Mouse (Mus musculus): ENCODE measurements around the gene Cdhr2. TPM values are rescaled to one million over a fixed set of nuclear protein-coding genes. Genes with fewer than 3 reads are reported as not detected.

Gene Cdhr2
- total RNA-seq (2021) = under 1 TPM; 0.14 to 0.23 TPM

DNA sequence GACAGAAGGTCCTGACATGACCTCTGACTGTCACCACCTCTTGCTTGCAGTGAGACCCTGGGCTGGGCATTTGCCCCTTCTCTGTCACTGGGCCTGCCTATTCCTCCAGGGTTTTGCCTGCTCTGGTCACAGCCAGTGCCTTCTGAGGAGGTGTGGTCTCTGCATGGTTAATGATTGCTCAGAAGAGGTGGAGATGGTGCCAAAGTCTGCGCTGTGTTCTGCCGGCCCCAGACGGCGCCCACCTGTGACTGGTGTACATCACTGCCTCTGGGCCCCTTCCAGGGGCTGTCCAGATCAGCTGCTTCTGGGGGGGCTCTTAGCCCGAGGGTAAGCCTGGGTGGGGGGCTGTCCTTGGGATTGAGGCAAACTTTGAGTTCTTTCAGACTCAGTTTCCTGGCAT is at the start of gene Cdhr2:
TSS of gene Cdhr2 (plus strand) at position 219 of the 400 bp plus-strand sequence.
- intact Hi-C loops (cut with DNase I) = no loop called here
- DNase-seq (ENCODE audit: low spot score in 2 of 2) = no peak

DNA sequence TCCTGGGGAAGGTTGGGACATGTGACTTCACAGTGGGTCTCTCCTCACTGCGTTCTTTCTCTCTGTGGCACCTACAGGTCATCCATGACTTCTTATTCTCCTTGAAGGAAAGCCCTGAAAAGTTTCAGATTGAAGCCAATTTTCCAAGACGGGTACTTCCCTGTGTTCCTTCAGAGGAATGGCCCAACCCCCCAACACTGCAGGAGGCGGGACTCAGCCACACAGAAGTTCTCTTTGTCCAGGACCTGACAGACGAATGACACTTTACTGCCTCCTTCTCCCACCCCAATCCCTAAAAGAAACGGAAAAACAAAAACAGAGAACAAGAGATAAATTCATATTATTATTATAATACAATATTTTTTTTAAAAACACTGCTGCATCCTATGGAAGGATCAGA is 40.4 kb upstream of the Cdhr2 start:
- intact Hi-C loops (cut with DNase I) = no loop called here
- DNase-seq (ENCODE audit: low spot score in 2 of 2) = no peak

DNA sequence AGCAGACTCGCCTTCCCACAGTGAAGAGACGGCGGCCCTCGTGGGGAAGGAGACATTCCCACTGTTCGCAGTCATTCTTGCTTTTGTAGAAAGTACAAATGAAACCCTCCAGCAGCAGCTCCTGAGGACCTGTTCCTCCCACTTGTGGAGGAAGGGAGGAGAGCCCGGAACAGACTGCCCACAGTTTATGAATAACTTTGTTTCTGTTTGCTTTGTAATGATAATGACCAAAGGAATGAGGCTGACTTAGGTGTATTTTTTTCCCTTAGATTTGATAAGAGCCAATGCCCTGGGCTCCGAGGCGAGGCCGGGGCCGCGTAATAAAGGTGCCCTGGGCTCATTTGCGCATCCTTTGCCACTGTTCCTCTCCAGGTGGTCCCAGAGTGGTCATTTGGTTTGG is 39.9 kb upstream of the Cdhr2 start:
- intact Hi-C loops (cut with DNase I) = no loop called here
- no peak for DNase-seq (ENCODE audit: low spot score in 2 of 2)

DNA sequence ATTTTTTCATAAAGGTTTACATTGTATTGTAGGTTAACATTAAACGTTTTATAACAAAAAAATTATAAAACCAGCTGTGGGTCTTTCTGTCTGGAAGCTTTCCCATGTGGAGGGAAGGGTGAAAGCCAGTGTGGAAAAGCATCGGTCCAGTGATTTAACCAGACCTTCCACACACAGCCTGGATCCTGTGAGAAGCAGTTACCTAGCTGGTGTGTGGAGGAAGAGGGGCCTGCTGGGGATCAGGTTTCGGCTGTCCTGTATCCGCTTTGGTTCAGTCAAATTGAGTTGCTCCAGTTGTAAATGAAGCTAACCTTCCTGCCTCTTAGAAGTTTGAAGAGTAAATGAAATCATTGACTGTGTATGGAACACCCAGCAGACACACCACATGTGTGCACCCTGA is 37.3 kb upstream of the Cdhr2 start:
- no peak for DNase-seq (ENCODE audit: low spot score in 2 of 2)
- intact Hi-C loops (cut with DNase I) = no loop called here

DNA sequence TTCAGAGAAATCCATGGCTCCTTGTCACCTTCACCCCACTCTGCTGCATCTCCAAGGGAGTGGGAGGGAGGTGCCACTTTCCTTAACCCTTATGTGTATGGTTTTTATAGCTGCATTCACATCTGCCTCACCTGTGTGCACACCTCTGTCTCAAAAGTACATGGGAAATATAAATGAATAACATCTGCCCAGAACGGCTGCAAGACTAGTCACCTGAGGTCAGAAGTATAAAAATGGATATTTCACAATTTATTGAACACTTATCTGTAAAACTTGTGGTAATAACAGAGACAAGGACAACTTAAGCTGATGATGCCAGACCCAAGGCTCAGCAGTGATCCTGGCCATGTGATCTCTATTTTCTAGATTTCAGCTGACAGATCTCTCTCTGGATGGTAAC is 36.8 kb upstream of the Cdhr2 start:
- DNase-seq (ENCODE audit: low spot score in 2 of 2) = no peak
- intact Hi-C loops (cut with DNase I) = no loop called here

DNA sequence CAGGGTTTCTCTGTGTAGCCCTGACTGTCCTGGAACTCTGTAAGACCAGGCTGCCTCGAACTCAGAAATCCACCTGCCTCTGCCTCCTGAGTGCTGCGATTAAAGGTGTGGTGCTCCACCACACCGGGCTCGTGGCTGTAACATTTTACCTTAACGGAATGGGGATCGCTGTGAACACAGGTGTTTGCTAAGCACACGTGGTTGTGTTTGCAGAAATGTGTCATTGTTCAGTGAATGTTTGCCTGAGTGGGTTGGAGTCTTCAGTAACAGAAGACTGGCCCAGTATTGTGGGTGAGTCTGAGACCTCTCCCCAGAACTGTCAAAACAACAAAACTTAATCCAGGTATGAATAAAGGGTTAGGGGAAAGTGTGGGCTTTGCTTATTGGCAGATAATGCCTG is 36.2 kb upstream of the Cdhr2 start:
- intact Hi-C loops (cut with DNase I) = no loop called here
- no peak for DNase-seq (ENCODE audit: low spot score in 2 of 2)

DNA sequence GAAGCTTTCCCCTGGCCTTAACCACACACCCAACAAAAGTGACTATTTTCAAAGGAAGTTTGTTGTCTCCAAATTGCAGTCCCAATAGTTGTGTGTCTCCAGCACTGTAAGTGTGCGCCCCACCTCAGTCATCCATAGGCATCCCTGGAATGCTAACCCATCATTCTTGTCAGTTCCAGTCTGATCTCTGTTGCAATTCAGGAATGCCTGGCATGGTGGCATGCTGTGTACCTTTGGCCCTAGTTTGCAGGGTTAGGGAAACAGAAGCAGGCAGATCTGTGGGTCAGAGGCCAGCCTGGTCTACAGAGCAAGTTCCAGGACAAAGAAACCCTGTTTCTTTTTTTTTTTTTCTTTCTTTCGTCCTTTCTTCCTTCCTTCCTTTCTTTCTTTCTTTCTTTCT is 30.8 kb upstream of the Cdhr2 start:
- intact Hi-C loops (cut with DNase I) = no loop called here

DNA sequence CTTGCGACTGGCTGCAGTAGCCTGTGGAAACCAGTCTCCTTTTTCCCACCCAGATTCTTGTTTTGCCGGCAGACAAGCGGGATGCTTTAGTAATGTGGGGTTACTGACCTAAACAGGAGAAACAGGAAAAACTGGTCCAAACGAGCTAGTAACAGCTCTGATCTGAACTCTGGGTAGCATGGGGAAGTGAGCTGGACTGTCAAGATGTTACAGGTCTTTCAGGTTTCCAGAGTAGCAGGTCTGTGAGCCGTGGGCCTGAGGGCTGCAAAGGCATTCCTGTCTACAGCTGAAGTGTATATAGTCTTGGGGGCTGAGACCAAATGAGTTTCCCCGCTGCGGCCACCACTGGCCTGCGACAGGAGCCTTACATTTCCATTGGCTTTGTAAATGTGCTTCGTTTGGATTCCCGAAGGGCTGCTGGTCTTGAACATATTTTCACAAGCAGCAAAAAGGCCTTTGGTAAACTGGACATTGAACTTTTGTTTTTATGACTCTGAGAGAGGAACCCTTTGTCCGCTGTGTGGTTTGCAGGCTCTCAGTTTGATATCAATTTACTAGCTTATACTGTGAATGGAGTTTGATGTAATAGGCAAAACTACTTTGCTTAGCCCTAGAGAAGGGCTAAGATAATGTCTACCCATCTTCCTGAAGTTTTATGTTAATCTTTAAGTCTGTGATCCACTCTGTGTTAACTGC is 25.2 kb upstream of the Cdhr2 start:
- intact Hi-C loops (cut with DNase I) = loop anchor here (5.0 kb wide), 1 partner anchor 44 kb away; no protein-coding TSS in a partner anchor
- no peak for DNase-seq (ENCODE audit: low spot score in 2 of 2)

More for the DNA sequence above, 30.8 kb upstream of the Cdhr2 start:
- DNase-seq (ENCODE audit: low spot score in 2 of 2) = no peak

DNA sequence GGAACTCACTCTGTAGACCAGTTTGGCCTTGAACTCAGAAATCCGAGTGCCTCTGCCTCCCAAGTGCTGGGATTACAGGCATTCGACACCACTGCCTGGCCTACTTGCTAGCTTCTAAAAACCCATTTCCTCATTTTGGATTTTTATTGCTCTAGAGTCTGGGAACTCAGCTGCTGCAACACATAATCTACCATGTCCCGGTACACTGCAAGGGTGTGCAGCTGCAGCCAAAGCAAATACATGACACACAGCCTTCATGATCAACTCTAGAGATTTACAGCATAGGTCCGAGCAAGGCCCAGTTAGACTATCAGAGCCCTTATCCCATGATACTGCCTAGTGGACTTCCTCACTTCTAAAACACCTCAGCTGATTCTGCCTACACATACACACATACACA is 23.0 kb upstream of the Cdhr2 start:
- DNase-seq (ENCODE audit: low spot score in 2 of 2) = no peak
- intact Hi-C loops (cut with DNase I) = loop anchor here (5.0 kb wide), 1 partner anchor 46 kb away; no protein-coding TSS in a partner anchor

DNA sequence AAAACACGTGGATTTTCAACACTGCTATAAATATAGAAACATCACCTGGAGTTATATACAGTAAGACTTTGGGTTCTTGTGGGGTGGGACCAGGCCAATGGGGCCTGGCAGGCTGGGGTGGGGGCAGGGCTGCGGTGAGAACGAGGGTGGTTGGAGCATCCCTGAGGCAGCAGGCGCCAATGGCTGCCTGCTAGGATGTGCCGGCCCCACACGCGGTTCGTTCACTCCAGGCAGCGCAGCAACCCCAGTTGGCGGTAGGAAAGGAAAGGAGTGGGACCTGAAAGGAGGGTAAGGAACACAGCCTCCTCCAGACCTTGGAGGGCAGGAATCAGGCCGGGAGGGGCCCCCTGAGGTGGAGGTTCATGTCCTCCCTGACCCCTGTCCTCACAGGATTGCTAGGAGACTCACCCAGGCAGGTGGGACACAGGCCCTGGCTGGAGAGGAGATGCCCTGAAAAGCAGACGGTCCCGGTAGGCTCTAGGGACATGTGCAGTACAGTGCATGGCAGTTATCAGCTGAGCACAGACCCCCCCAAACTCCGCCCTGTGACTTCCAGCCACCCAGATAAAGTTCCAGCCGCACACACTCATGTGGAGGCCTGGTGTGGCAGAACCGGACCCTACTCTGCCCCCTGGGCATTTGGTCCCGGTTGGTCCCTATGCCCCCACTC is 20.9 kb upstream of the Cdhr2 start:
- intact Hi-C loops (cut with DNase I) = no loop called here
- no peak for DNase-seq (ENCODE audit: low spot score in 2 of 2)

DNA sequence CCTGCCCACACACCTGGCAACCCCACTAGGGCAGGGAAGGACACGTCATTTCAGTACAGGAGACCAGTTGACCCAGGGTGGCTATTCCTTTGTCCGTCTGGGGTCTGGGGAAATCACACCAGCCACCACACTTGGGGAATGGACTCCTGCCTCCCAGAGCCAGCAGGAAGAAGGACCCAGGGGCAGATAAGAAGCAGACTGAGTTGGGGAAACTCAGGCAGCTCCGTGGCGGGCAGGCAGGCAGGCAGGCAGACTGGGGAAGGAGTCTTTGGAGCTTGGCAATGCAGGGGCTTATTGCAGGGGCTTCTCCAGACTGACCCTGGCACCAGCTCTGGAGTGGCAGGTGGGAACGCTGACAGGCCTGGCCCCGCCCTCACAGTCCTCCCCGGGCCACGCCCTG is 20.0 kb upstream of the Cdhr2 start:
- no peak for DNase-seq (ENCODE audit: low spot score in 2 of 2)
- intact Hi-C loops (cut with DNase I) = no loop called here

DNA sequence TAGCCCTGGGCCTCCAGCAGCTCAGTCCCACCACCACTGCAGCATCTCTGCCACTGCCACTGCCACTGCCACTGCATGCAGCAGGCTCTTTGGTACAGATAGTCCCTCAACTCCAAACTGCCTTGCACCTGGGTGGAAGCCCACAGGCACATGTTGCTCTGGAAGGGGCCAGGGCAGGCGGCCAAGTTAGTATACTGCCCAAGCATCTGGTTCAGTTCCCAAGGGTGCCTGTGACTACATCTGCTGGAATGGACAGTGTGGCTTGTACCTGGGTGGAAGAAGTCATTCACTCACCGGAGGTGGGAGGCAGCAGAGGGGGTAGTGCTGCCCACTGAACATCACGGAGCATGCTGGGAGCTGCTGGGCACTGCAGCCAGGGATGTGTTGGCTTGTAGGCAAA is 18.0 kb upstream of the Cdhr2 start:
- DNase-seq (ENCODE audit: low spot score in 2 of 2) = no peak
- intact Hi-C loops (cut with DNase I) = no loop called here

DNA sequence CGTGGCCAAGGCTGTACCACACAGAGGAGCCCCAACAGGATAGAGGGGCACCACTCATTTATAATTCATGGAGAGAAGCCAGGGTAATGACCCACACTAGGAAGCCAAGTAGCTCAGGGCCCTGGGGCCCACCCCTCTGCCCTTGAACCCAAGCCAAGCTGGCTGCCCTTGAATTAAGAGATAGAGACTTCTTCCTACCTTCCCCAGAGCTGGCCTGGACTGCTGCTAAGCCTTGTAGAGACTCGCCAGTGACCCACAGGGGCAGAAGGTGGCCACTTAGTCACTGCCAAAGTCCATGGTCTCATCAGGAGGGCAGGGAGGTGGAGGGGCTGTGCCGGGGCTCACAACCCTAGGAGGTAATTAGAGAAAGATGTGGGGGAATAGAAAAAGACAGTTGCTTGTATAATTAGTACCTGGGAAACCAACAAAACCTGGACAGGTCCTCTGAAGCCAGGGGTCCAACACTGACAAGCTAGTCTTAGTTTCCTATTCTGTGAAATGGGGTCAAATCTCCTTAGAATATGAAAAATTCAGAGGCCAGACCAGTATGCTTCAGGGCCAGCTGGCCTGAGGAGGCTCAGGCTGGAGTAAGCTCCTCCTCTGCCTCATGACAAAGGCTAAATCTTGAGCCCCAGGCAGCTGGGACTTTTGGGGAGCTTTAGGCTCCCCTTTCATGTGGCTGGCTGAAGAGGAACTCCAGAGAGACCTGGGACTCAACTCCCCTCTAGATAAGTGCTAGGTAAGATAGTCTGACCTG is 16.9 kb upstream of the Cdhr2 start:
- intact Hi-C loops (cut with DNase I) = no loop called here
- no peak for DNase-seq (ENCODE audit: low spot score in 2 of 2)

DNA sequence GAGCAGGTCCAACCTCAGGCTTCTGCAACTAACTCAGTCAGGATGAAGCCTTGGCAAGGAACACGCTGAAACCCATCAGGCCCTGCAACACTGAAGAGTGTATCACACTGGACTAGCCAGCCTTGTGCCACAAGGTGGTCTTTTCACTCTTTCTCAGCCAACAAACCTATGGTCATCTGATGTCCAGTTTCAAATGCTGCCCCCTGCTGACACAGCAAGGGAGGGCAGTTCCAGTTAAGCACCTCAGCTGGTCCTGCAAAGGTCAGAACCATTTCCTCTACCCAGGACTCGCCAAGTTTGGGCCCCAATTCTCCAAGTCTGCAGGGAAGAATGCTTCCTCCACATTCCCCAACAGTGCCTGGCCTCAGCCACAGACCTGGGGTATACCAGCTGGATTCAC is 16.1 kb upstream of the Cdhr2 start:
- intact Hi-C loops (cut with DNase I) = loop anchor here (5.0 kb wide), 1 partner anchor 637 kb away; the partner anchor contains the start of genes Prelid1 and Rab24
- no peak for DNase-seq (ENCODE audit: low spot score in 2 of 2)

DNA sequence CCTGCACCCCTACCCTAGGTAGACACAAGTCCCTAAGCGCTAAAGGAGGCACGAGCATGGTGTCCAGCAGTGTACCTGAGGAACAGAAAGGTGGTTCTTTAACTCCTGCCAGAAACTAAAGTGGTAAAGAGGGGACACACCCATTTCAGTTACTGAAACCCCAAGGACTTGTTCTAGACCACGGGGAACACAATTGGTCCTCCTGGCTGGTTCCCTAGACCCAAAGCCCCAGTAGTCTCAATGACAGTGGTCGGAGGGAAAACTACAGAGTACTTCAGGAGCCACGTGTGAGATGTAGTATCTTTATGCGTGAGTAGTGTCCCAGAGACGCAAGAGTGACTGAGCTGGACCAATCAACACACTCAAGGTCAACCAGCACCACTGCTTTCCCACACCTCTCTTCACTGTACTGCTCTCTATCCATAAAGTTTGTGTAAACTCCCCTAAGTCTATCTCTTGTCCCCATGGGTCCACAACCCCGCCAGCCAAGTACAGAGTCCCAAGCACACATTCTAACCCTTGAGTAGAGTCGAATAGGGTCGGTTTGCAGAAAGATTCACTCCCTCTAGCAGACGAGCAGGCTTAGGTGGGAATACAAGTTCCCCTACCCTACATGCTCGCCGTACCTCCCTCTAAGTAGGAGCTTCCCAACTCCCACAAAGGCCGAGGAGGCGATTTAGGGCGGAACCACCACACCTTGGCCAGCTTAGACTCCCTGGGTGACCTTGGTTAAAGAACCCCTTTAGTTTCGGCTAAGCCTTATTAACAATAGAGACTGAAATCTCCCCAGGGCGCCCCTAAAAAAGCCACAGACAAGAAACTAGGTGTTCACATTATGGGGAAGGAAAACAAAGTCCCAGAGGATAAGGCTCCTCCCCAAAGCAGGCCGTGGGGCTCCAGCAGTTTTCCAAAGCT is 14.9 kb upstream of the Cdhr2 start:
- intact Hi-C loops (cut with DNase I) = loop anchor here (5.0 kb wide), 1 partner anchor 636 kb away; the partner anchor contains the start of genes Prelid1 and Rab24
- no peak for DNase-seq (ENCODE audit: low spot score in 2 of 2)

DNA sequence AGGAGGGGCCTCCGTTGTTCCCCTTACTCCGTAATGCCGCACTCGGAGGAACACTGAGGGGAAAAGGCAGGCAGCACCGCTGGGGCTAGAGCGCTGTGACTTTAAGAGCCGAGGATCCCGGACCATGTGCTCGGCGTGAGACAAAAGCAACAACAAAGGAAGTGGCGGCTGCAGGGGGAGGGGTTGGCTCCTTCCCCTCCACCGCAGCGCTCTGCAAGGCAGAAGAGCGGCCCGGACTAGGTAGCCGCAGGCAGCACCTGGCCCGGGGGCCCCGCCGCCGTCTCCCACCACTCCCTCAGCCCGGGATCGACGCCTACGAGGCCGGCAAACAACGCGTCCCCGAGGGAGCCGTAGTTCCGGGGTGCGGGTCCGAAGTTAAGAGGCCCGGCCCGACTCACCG is 14.2 kb upstream of the Cdhr2 start:
- intact Hi-C loops (cut with DNase I) = loop anchor here (5.0 kb wide), 1 partner anchor 635 kb away; the partner anchor contains the start of genes Prelid1 and Rab24
- DNase-seq (ENCODE audit: low spot score in 2 of 2) = peak; percentile 76 to 78

DNA sequence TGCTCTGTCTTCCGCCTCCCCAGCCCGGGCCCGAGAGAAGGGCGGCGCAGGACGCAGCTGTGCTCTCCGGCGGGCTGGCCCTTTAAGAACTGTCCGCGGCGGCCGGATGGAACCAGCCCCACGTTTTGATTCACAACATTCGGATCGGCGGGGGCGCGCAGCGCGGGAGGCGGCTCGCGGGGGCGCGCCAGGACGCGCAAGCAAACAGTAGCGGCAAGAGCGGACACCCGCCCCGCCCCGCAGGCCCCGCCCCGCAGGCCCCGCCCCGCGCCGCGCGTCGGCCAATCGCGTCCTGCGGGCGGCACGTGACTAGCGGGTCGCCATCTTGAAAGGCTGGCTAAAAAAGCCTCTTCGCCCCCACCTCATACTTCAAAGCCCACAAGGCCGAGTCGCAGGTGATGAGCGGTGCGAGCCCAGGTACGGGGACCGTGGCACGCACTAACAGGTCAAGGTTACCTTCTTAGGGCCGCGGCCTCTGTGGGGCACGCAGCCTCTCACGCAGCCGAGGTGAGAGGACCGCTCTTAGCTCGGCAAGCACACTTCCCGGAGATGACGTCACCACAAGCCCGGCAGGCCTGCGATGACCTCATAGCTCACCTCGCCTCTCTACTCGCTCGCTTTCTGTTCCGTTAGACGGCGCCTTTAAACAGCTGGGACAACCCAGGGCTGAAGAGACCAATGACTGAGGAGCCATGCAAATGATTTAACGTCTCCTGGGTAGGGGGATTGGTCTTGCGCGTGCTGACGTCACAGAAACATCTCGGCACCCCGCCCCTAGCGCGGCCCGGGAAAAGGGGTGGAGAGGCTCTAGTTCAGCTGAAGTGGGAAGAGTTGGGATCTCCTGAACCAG is 13.5 kb upstream of the Cdhr2 start:
- intact Hi-C loops (cut with DNase I) = loop anchor here (5.0 kb wide), 1 partner anchor 635 kb away; the partner anchor contains the start of genes Prelid1 and Rab24
- DNase-seq (ENCODE audit: low spot score in 2 of 2) = peak; percentile 96 to 98

DNA sequence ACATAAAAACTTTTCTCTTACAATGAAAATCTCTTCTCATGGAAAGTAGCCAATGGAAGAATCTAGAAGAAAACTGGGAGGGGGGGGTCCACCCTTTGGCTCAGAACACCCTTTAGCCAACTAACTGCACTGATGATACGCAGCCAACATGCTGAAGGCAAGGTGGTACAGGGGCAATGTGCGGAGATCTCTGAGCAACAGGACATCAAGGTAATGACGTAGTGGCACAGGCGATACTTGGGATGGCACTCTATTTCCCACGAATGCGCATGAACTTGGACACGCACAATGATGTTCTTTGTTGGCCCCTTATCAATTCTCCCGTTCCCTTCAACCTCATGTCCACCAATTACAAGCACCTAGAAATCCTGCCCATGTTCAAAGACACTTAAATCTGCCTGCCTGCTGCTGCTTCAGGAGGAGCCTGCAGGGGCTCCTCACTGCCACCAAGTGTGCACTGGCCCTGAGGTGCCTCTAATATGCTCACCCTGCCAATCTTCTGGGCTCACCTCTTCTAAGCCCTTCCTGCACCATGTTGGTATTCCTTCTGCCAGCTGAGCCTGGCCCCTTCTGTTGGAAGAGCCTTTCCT is 11.0 kb upstream of the Cdhr2 start:
- intact Hi-C loops (cut with DNase I) = no loop called here
- DNase-seq (ENCODE audit: low spot score in 2 of 2) = no peak
